Mouse (Mus musculus): ENCODE measurements around the gene Tmem120b. TPM values are rescaled to one million over a fixed set of nuclear protein-coding genes. Genes with fewer than 3 reads are reported as not detected.

Gene Tmem120b
- polyA plus RNA-seq, 2 experiments: 13.8 to 21.0 TPM

DNA sequence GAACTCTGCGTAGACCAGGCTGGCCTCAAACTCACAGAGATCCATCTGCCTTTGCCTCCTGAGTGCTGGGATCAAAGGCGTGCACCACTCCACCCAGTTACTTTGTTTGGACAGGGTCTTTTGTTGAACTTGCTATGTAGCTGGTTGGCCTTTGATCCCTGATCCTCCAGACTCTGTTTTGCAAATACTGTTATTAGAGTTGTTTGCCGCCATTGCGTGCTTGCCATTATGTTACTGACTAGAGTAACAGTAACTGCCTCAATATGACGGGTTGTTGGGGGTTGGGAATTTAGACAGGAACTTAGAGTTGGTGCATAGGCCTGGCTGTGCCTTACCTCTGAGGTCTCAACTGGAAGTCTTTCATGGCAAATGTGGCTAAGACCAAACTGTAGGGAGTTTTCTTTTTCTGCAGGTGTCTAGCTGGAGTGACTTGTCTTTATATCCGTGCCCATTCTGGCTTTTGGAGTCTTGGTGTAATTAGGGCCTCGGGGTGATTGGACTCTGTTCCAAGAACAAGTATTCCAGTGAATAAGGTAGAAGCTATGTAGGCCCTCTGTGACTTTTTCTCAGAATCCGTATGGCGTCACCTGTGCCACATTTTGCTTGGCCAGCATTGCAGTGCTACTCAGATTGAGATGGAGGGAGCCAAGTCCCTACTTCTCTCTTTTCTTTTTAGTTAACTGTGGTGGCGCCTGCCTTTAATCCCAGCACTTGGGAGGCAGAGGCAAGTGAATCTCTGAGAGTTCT lies 22.5 kb downstream of the Tmem120b start:
- ATAC-seq (ENCODE audit: low FRiP score, low read depth) (no peak), DNase-seq (ENCODE audit: low spot score) (no peak)
- no peak overlapping the region for H3K27ac ChIP-seq (replicated peaks; ENCODE audit: low read depth, low read length)
- 88% methylated on average over 10 of the region's 10 CpGs for WGBS
- H3K4me3 ChIP-seq (replicated peaks; ENCODE audit: low read length): no peak overlapping the region
- no peaks in the 10 kb centered on the region for H3K9me3 ChIP-seq (ENCODE audit: control insufficient read depth, low read length)
- H3K4me1 ChIP-seq (ENCODE audit: control insufficient read depth, insufficient read depth, low read length): no peaks in the 10 kb centered on the region
- no peak overlapping the region for H3K4me2 ChIP-seq (replicated peaks; ENCODE audit: low read depth, low read length, severe bottlenecking)
- H3K27me3 ChIP-seq (ENCODE audit: control insufficient read depth, insufficient read depth, low read length): no peaks in the 10 kb centered on the region
- no peak for TF ChIP-seq POLR2A (IDR thresholded peaks at IDR 0.05; ENCODE audit: borderline replicate concordance, extremely low read depth, insufficient read depth, insufficient read length)
- no peak overlapping the region for H3K9ac ChIP-seq (ENCODE audit: low read depth, low read length, severe bottlenecking)
- H3K36me3 ChIP-seq (ENCODE audit: control insufficient read depth, insufficient read depth, low read length): no peaks in the 10 kb centered on the region

DNA sequence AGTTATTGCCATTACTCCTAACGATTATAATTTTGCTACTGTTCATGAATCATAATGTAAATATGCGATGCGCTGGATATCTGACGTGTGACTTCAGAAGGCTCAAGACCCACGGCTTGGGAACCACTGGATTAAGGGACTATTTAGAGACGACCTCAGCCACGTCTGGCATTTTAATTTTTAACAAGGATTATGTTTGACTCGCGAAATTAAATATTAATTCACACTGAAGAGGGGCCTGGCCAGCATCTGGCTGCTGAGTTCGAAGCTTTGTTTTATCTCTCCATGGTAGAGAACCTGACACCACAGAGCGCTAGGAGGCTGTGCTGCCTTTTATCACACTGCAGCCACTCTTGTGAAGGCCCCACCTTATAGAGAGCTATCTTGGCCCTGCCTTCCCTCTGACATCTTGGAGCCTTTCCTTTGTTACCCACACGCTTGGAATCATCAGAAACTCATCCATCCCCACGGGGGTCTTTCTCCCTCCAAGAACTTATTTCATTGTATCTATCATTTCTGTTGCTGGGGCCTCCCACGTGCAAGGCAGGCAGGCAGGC lies 24.9 kb downstream of the Tmem120b start:
- no peak for DNase-seq (ENCODE audit: low spot score)
- H3K9ac ChIP-seq (ENCODE audit: low read depth, low read length, severe bottlenecking): no peak overlapping the region
- H3K36me3 ChIP-seq (ENCODE audit: control insufficient read depth, insufficient read depth, low read length): no peaks in the 10 kb centered on the region
- H3K4me3 ChIP-seq (replicated peaks; ENCODE audit: low read length): no peak overlapping the region
- no peaks in the 10 kb centered on the region for H3K9me3 ChIP-seq (ENCODE audit: control insufficient read depth, low read length)
- H3K4me1 ChIP-seq (ENCODE audit: control insufficient read depth, insufficient read depth, low read length): no peaks in the 10 kb centered on the region
- no peaks in the 10 kb centered on the region for H3K27me3 ChIP-seq (ENCODE audit: control insufficient read depth, insufficient read depth, low read length)
- TF ChIP-seq POLR2A (IDR thresholded peaks at IDR 0.05; ENCODE audit: borderline replicate concordance, extremely low read depth, insufficient read depth, insufficient read length): no peak
- no peak for ATAC-seq (ENCODE audit: low FRiP score, low read depth)
- WGBS: 73% methylated on average over 14 of the region's 14 CpGs
- H3K27ac ChIP-seq (replicated peaks; ENCODE audit: low read depth, low read length): no peak overlapping the region
- no peak overlapping the region for H3K4me2 ChIP-seq (replicated peaks; ENCODE audit: low read depth, low read length, severe bottlenecking)

DNA sequence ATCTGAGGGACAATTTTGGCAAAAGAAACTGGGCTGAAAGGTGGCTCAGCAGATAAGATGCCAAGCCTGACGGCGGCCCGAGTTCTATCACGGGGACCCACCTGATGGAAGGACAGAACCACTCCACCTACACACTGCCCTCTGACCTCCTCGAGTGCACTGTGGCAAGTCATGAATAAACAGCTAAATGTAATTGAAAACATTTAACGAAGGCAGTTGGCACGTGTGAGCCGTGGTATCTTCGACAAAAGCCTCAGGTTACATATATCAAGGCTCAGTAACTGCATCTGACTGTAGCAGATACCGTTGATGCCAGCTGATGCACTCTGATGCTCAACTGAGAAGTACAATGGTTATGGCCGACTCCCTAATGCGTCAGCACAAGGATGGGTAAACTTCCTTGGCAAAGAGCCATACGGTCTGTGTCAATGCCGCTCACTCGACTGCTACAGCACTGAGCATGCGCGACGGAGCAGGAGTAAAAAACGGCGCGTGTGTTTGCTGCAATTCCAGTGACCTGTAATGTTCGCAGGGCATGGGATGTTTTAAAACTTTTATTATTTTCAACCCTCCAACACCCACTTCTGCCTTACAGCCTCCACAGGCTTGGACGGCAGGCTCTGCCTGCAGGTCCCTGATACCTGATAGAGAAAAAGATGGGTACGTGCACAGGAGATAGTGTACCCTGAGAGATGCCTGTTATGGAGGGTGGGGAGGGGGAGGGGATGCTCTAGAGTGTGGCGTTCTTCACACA lies 26.2 kb downstream of the Tmem120b start:
- WGBS: 77% methylated on average over 25 of the region's 25 CpGs
- no peak for TF ChIP-seq POLR2A (IDR thresholded peaks at IDR 0.05; ENCODE audit: borderline replicate concordance, extremely low read depth, insufficient read depth, insufficient read length)
- Histone ChIP-seq H3K4me1 (ENCODE audit: control insufficient read depth, insufficient read depth, low read length) (no peaks in the 10 kb centered on the region), H3K9ac (ENCODE audit: low read depth, low read length, severe bottlenecking) (no peak overlapping the region), H3K36me3 (ENCODE audit: control insufficient read depth, insufficient read depth, low read length) (peaks cover 4% of the 10 kb centered on the region; the same call in 1 of the 2 replicates), H3K27ac (replicated peaks; ENCODE audit: low read depth, low read length) (no peak overlapping the region), H3K4me3 (replicated peaks; ENCODE audit: low read length) (no peak overlapping the region), H3K27me3 (ENCODE audit: control insufficient read depth, insufficient read depth, low read length) (no peaks in the 10 kb centered on the region), H3K4me2 (replicated peaks; ENCODE audit: low read depth, low read length, severe bottlenecking) (no peak overlapping the region), H3K9me3 (ENCODE audit: control insufficient read depth, low read length) (no peaks in the 10 kb centered on the region)
- ATAC-seq (ENCODE audit: low FRiP score, low read depth): no peak
- no peak for DNase-seq (ENCODE audit: low spot score)

DNA sequence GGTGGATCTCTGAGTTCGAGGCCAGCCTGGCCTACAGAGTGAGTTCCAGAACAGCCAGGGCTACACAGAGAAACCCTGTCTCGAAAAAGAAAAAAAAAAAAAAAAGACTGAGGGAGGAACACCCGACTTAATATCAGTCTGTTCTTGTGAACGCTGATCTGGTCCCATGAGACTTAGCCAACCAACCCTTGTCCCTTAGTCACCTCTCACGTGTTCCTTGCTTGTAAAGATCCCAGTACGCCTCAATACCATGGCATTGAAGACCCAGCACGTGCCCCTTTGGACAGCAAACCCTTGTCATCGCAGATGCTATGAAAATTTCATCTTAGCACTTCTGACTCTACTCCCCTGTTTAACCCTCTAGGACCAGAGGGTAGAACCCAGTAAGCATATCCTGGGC lies 28.1 kb downstream of the Tmem120b start:
- H3K4me3 ChIP-seq (replicated peaks; ENCODE audit: low read length): no peak overlapping the region
- DNase-seq (ENCODE audit: low spot score): no peak
- H3K4me2 ChIP-seq (replicated peaks; ENCODE audit: low read depth, low read length, severe bottlenecking): no peak overlapping the region
- no peaks in the 10 kb centered on the region for H3K27me3 ChIP-seq (ENCODE audit: control insufficient read depth, insufficient read depth, low read length)
- no peaks in the 10 kb centered on the region for H3K9me3 ChIP-seq (ENCODE audit: control insufficient read depth, low read length)
- peaks cover 7% of the 10 kb centered on the region; the same call in 1 of the 2 replicates for H3K36me3 ChIP-seq (ENCODE audit: control insufficient read depth, insufficient read depth, low read length)
- no peak overlapping the region for H3K9ac ChIP-seq (ENCODE audit: low read depth, low read length, severe bottlenecking)
- H3K27ac ChIP-seq (replicated peaks; ENCODE audit: low read depth, low read length): no peak overlapping the region
- H3K4me1 ChIP-seq (ENCODE audit: control insufficient read depth, insufficient read depth, low read length): no peaks in the 10 kb centered on the region
- TF ChIP-seq POLR2A (IDR thresholded peaks at IDR 0.05; ENCODE audit: borderline replicate concordance, extremely low read depth, insufficient read depth, insufficient read length): no peak
- 97% methylated on average over 8 of the region's 8 CpGs for WGBS
- ATAC-seq (ENCODE audit: low FRiP score, low read depth): no peak

DNA sequence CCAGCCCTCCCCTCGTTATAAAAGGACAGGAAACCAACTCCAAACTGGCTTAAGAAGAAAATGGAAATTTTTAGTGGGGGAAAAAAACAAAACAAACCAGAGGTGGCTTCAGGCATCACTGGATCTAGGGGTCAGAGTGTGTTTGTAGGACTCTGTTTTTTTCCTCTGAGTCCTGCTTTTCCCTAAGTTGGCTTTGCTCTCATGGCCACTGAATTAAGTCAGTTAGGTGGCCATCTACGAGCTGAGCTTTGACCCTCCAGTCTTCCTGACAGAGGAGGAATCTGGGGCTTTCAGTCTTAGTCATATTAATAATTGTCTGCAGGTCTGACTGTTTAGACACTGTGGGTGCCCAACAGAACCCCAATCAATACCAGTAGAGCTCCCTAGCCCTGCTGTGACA lies 30.3 kb downstream of the Tmem120b start:
- 83% methylated on average over 2 of the region's 2 CpGs for WGBS
- DNase-seq (ENCODE audit: low spot score): no peak

More for the DNA sequence above, 30.3 kb downstream of the Tmem120b start:
- Histone ChIP-seq H3K36me3 (ENCODE audit: control insufficient read depth, insufficient read depth, low read length) (peaks cover 7% of the 10 kb centered on the region; the same call in 1 of the 2 replicates), H3K4me2 (replicated peaks; ENCODE audit: low read depth, low read length, severe bottlenecking) (no peak overlapping the region), H3K9me3 (ENCODE audit: control insufficient read depth, low read length) (no peaks in the 10 kb centered on the region), H3K27ac (replicated peaks; ENCODE audit: low read depth, low read length) (no peak overlapping the region), H3K9ac (ENCODE audit: low read depth, low read length, severe bottlenecking) (no peak overlapping the region), H3K27me3 (ENCODE audit: control insufficient read depth, insufficient read depth, low read length) (no peaks in the 10 kb centered on the region), H3K4me3 (replicated peaks; ENCODE audit: low read length) (no peak overlapping the region), H3K4me1 (ENCODE audit: control insufficient read depth, insufficient read depth, low read length) (no peaks in the 10 kb centered on the region)
- no peak for ATAC-seq (ENCODE audit: low FRiP score, low read depth)
- no peak for TF ChIP-seq POLR2A (IDR thresholded peaks at IDR 0.05; ENCODE audit: borderline replicate concordance, extremely low read depth, insufficient read depth, insufficient read length)

Measured in limb, embryonic 14.5 days (tissue).